Mouse (Mus musculus) neural tube, embryonic 12.5 days (tissue): ENCODE results near the gene 4930503B20Rik. TPM values are rescaled to one million over a fixed set of nuclear protein-coding genes. Genes with fewer than 3 reads are reported as not detected.

Source experiments
- ATAC-seq: fragments of 200-750 bp; cut with Nextera tagmentation; 2 replicates; pipeline ENCODE4 v1.8.0; 2017; ENCODE audit warnings: low read depth, mild to moderate bottlenecking, moderate TSS enrichment, moderate library complexity; ENCODE audit not compliant: low FRiP score
- H3K27ac ChIP-seq: fragments of 300-500 bp; sonication (generic); 2 replicates; pipeline ENCODE4 v1.5.1; 2016
- H3K27me3 ChIP-seq: fragments of 300-500 bp; sonication (generic); replicated peaks from 2 replicates; pipeline ENCODE4 v1.6.1; 2016; ENCODE audit warnings: mild to moderate bottlenecking
- H3K36me3 ChIP-seq: fragments of 300-500 bp; sonication (generic); 2 replicates; pipeline ENCODE4 v1.6.1; 2016; ENCODE audit warnings: mild to moderate bottlenecking
- H3K4me1 ChIP-seq: fragments of 300-500 bp; sonication (generic); 2 replicates; pipeline ENCODE4 v1.6.1; 2016
- H3K4me2 ChIP-seq: fragments of 300-500 bp; sonication (generic); replicated peaks from 2 replicates; pipeline ENCODE4 v1.6.1; 2016; ENCODE audit warnings: mild to moderate bottlenecking
- H3K4me3 ChIP-seq: fragments of 300-500 bp; sonication (generic); 2 replicates; pipeline ENCODE4 v1.5.1; 2016
- H3K9ac ChIP-seq: fragments of 300-500 bp; sonication (generic); 2 replicates; pipeline ENCODE4 v1.6.1; 2016; ENCODE audit warnings: mild to moderate bottlenecking
- H3K9me3 ChIP-seq: fragments of 300-500 bp; sonication (generic); 2 replicates; pipeline ENCODE4 v1.6.1; 2016; ENCODE audit warnings: mild to moderate bottlenecking
- WGBS: fragments of 180-500 bp; shearing (Covaris S2); methylation state at CpG from one replicate; pipeline ENCODE4 v1.1.7; 2016; 5-methylcytosine and 5-hydroxymethylcytosine counted together
- polyA plus RNA-seq: library from polyadenylated mRNA; unstranded; fragments of >200 nt; fragmentation: Nextera tagmentation; extraction: Ambion mirVana; gene quantifications from 2 replicates; pipeline ENCODE4 v1.2.1, GENCODE M21; 2016

Gene 4930503B20Rik
- polyA plus RNA-seq, 1 experiment from 2014 or later: not detected

- no peak overlapping the region for H3K27ac ChIP-seq
- no peak overlapping the region for H3K9ac ChIP-seq
- no peak for ATAC-seq
- H3K36me3 ChIP-seq: no peaks in the 10 kb centered on the region
- 0 out of 2 replicates have a peak, but pooled peaks cover 5% of the 10 kb centered on the region for H3K4me1 ChIP-seq
- no peaks in the 10 kb centered on the region for H3K9me3 ChIP-seq
- no peaks in the 10 kb centered on the region for H3K27me3 ChIP-seq
- WGBS: 75% methylated on average over 4 of the region's 4 CpGs
- no peak overlapping the region for H3K4me3 ChIP-seq
- no peak overlapping the region for H3K4me2 ChIP-seq
Measured at GRCm38 (mm10) chr3:146611261-146611660, 39.9 kb downstream of the 4930503B20Rik start.

GRCm38 (mm10) chr3:146610322-146610721 is 40.8 kb downstream of the 4930503B20Rik start:
- ATAC-seq: no peak
- WGBS: 89% methylated on average over 10 of the region's 10 CpGs

DNA sequence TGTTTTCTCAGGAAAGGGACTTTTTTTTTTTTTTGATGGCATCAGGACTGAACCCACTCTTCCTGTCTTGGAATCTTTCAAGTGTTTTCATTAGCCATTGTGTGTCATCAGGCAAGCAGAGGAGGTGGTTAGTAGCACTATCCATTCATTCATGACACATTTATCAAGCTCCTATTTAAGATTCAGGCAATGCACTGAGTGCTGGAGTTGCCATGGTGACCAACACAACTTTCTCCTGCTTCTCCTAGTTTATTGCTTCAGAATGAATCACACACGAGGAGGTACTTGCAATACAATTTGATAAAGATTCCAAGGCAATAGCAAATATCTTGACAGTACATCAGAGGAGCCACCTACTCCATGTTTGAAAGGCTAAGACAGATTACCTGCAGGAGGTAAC is 43.7 kb downstream of the 4930503B20Rik start:
- H3K4me1 ChIP-seq: 0 out of 2 replicates have a peak, but pooled peaks cover 5% of the 10 kb centered on the region
- H3K9ac ChIP-seq: no peak overlapping the region
- no peaks in the 10 kb centered on the region for H3K9me3 ChIP-seq
- WGBS: 16% methylated on average over 1 of the region's 1 CpGs
- ATAC-seq: peak; percentile 61; the same call in 1 of the 2 replicates
- no peaks in the 10 kb centered on the region for H3K27me3 ChIP-seq
- H3K36me3 ChIP-seq: no peaks in the 10 kb centered on the region
- H3K27ac ChIP-seq: no peak overlapping the region
- no peak overlapping the region for H3K4me3 ChIP-seq
- H3K4me2 ChIP-seq: no peak overlapping the region

More at GRCm38 (mm10) chr3:146610322-146610721, 40.8 kb downstream of the 4930503B20Rik start:
- H3K4me3 ChIP-seq: no peak overlapping the region
- no peaks in the 10 kb centered on the region for H3K9me3 ChIP-seq
- no peak overlapping the region for H3K27ac ChIP-seq
- no peak overlapping the region for H3K9ac ChIP-seq
- H3K4me2 ChIP-seq: no peak overlapping the region
- H3K36me3 ChIP-seq: no peaks in the 10 kb centered on the region
- H3K4me1 ChIP-seq: 0 out of 2 replicates have a peak, but pooled peaks cover 5% of the 10 kb centered on the region
- no peaks in the 10 kb centered on the region for H3K27me3 ChIP-seq

GRCm38 (mm10) chr3:146604647-146605046 is 46.5 kb downstream of the 4930503B20Rik start:
- WGBS: 89% methylated on average over 9 of the region's 9 CpGs

DNA sequence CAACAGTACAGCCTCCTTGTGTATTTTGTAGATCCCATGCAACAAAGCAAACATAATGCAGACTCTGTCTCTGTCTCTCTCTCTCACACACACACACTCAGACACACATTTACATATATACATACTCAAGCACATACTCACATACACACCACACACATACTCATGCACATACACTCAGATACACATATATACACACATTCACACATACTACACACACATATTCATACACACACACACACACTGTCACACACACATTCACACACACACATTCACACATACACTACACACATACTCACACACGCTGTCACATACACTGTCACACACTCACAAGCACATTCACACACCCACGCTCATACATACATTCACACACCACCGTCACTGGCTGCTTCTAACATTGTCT is 48.6 kb downstream of the 4930503B20Rik start:
- Histone ChIP-seq H3K9ac (no peak overlapping the region), H3K4me1 (0 out of 2 replicates have a peak, but pooled peaks cover 1% of the 10 kb centered on the region), H3K27me3 (no peaks in the 10 kb centered on the region), H3K4me2 (no peak overlapping the region), H3K36me3 (no peaks in the 10 kb centered on the region), H3K9me3 (no peaks in the 10 kb centered on the region), H3K27ac (no peak overlapping the region), H3K4me3 (no peak overlapping the region)
- no peak for ATAC-seq
- WGBS: 91% methylated on average over 3 of the region's 3 CpGs

More at GRCm38 (mm10) chr3:146604647-146605046, 46.5 kb downstream of the 4930503B20Rik start:
- 0 out of 2 replicates have a peak, but pooled peaks cover 5% of the 10 kb centered on the region for H3K4me1 ChIP-seq
- no peak overlapping the region for H3K9ac ChIP-seq
- H3K27me3 ChIP-seq: no peaks in the 10 kb centered on the region
- no peak overlapping the region for H3K4me3 ChIP-seq
- H3K36me3 ChIP-seq: no peaks in the 10 kb centered on the region
- no peak overlapping the region for H3K27ac ChIP-seq
- no peak for ATAC-seq
- H3K4me2 ChIP-seq: no peak overlapping the region
- no peaks in the 10 kb centered on the region for H3K9me3 ChIP-seq

- Histone ChIP-seq H3K27me3 (no peaks in the 10 kb centered on the region), H3K36me3 (no peaks in the 10 kb centered on the region), H3K4me1 (no peaks in the 10 kb centered on the region), H3K9ac (no peak overlapping the region), H3K4me3 (no peak overlapping the region), H3K27ac (no peak overlapping the region), H3K9me3 (no peaks in the 10 kb centered on the region), H3K4me2 (no peak overlapping the region)
- WGBS: 94% methylated on average over 2 of the region's 2 CpGs
- ATAC-seq: no peak
Measured at GRCm38 (mm10) chr3:146601205-146601604, 49.9 kb downstream of the 4930503B20Rik start.

GRCm38 (mm10) chr3:146599198-146599900 is 51.8 kb downstream of the 4930503B20Rik start:
- Histone ChIP-seq H3K4me1 (no peaks in the 10 kb centered on the region), H3K36me3 (no peaks in the 10 kb centered on the region), H3K27me3 (no peaks in the 10 kb centered on the region), H3K27ac (no peak overlapping the region), H3K4me2 (no peak overlapping the region), H3K9me3 (no peaks in the 10 kb centered on the region), H3K4me3 (no peak overlapping the region), H3K9ac (no peak overlapping the region)
- no peak for ATAC-seq
- 91% methylated on average over 6 of the region's 6 CpGs for WGBS

DNA sequence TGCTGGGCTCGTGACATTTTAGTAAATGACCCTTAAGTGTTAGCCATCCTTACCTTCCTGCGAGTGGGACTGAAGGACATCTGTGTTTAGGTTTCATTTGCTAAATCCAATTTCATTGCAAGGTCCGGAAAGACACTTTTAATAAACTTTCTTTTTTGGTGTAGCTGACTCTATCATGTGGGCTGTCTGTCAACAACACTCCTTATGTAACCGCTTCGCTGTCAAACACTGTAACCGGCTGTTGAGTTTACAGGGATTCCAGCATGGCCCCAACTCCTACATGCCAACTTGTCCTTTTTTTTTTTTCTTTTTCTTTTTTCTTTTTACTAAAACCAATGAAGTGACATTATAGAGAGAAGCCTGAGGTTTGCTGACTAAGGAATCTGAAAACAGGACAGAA is 52.7 kb downstream of the 4930503B20Rik start:
- H3K27me3 ChIP-seq: no peaks in the 10 kb centered on the region
- ATAC-seq: no peak
- H3K27ac ChIP-seq: no peak overlapping the region
- WGBS: 90% methylated on average over 6 of the region's 6 CpGs
- no peaks in the 10 kb centered on the region for H3K4me1 ChIP-seq
- H3K9ac ChIP-seq: no peak overlapping the region
- H3K36me3 ChIP-seq: no peaks in the 10 kb centered on the region
- no peaks in the 10 kb centered on the region for H3K9me3 ChIP-seq
- H3K4me2 ChIP-seq: no peak overlapping the region
- no peak overlapping the region for H3K4me3 ChIP-seq

DNA sequence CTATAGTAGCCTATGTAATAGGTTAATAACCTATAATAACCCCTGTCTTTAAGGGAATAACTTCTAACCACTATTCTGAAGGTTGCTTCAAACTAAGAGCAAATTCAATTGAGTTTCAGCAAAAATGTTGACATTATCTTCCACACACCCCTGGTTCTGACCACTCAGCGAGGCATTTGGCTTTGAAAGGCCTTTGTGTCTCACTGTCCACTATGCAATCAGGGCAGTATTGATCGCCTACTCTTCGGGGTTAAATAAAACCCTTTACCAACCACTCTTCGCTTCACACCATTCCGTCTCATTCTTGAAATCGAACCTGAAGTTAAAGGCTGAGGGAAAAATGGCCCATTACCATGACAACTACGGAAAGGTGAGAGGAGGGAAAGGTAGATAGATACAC is 54.3 kb downstream of the 4930503B20Rik start:
- H3K27ac ChIP-seq: no peak overlapping the region
- no peak overlapping the region for H3K4me3 ChIP-seq
- ATAC-seq: no peak
- no peaks in the 10 kb centered on the region for H3K9me3 ChIP-seq
- H3K36me3 ChIP-seq: no peaks in the 10 kb centered on the region
- no peak overlapping the region for H3K9ac ChIP-seq
- no peak overlapping the region for H3K4me2 ChIP-seq
- no peaks in the 10 kb centered on the region for H3K27me3 ChIP-seq
- 92% methylated on average over 7 of the region's 7 CpGs for WGBS
- H3K4me1 ChIP-seq: no peaks in the 10 kb centered on the region

GRCm38 (mm10) chr3:146596387-146596786 is 54.7 kb downstream of the 4930503B20Rik start:
- H3K4me3 ChIP-seq: no peak overlapping the region
- 90% methylated on average over 8 of the region's 8 CpGs for whole genome bisulfite sequencing

DNA sequence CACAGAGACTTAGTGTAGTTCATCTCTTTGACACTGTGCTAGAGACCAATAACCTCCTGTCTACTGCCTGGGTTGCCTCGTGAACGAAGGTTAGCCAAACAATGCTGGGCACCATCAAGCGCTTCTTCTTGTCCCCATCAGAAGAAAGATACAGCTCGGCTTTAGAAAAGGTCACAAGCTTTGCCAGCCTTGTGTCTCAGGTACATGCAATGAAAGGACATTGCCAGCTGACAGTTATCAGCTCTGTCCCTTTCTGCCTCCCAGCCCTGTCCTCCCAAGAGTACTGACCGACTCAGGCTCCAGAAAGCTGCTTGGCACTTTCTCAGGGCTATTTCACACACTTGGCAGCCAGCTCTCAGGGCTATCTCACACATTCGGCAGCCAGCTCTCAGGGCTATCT is 55.7 kb downstream of the 4930503B20Rik start:
- 93% methylated on average over 6 of the region's 6 CpGs for WGBS
- no peak for ATAC-seq
- no peak overlapping the region for H3K9ac ChIP-seq
- no peak overlapping the region for H3K4me3 ChIP-seq
- H3K4me1 ChIP-seq: no peaks in the 10 kb centered on the region
- no peaks in the 10 kb centered on the region for H3K36me3 ChIP-seq
- no peak overlapping the region for H3K27ac ChIP-seq
- no peaks in the 10 kb centered on the region for H3K9me3 ChIP-seq
- H3K4me2 ChIP-seq: no peak overlapping the region
- H3K27me3 ChIP-seq: no peaks in the 10 kb centered on the region

More at GRCm38 (mm10) chr3:146596387-146596786, 54.7 kb downstream of the 4930503B20Rik start:
- H3K36me3 ChIP-seq: no peaks in the 10 kb centered on the region
- H3K4me1 ChIP-seq: no peaks in the 10 kb centered on the region
- H3K27ac ChIP-seq: no peak overlapping the region
- ATAC-seq: no peak
- no peaks in the 10 kb centered on the region for H3K27me3 ChIP-seq
- no peaks in the 10 kb centered on the region for H3K9me3 ChIP-seq
- H3K4me2 ChIP-seq: no peak overlapping the region
- no peak overlapping the region for H3K9ac ChIP-seq
